In genomic region chr6:48646995-48647394, GRCm38 (mm10) we compare ENCODE assay signal across 8 mouse cellular contexts. TPM values are rescaled to one million over a fixed set of nuclear protein-coding genes. Genes with fewer than 3 reads are reported as not detected.
DNase-seq lines count a peak whose midpoint lies in the region; ATAC-seq and TF ChIP-seq lines count a peak whose summit lies in the region.

Gene Gimap8, plus strand, starts transcription at chr6:48647234.

- H3K9me3 ChIP-seq in intestine, postnatal 0 days (ENCODE audit: control insufficient read depth), result no peaks in the 10 kb centered on the region
- no peaks in the 10 kb centered on the region for H3K9me3 ChIP-seq in forebrain, embryonic 15.5 days
- no peaks in the 10 kb centered on the region for H3K9me3 ChIP-seq in midbrain, embryonic 15.5 days

- no peaks in the 10 kb centered on the region for H3K27me3 ChIP-seq in intestine, postnatal 0 days (replicated peaks; ENCODE audit: control insufficient read depth, insufficient read depth, low read length)
- H3K27me3 ChIP-seq in thymus, adult 2 months (ENCODE audit: control insufficient read depth, insufficient read depth, low read length), result no peaks in the 10 kb centered on the region
- H3K27me3 ChIP-seq in forebrain, embryonic 15.5 days, result no peaks in the 10 kb centered on the region
- H3K27me3 ChIP-seq in midbrain, embryonic 15.5 days (replicated peaks), result no peaks in the 10 kb centered on the region

- no peak for TF ChIP-seq POLR2A in thymus, adult 2 months (IDR thresholded peaks at IDR 0.05; ENCODE audit: control insufficient read depth, extremely low read depth, insufficient read depth, low read length, poor library complexity)

- ATAC-seq in intestine, postnatal 0 days, result no peak
- ATAC-seq in forebrain, embryonic 15.5 days (replicated peaks), result no peak
- ATAC-seq in midbrain, embryonic 15.5 days (replicated peaks), result no peak

- 20% methylated on average over 3 of the region's 3 CpGs for WGBS in intestine, postnatal 0 days
- WGBS in thymus, adult 2 months, result 2% methylated on average over 3 of the region's 3 CpGs
- WGBS in forebrain, embryonic 15.5 days, result 59% methylated on average over 3 of the region's 3 CpGs
- 41% methylated on average over 3 of the region's 3 CpGs for WGBS in midbrain, embryonic 15.5 days

- no peaks in the 10 kb centered on the region for H3K36me3 ChIP-seq in intestine, postnatal 0 days (ENCODE audit: control insufficient read depth, insufficient read depth)
- peaks cover 22% of the 10 kb centered on the region for H3K36me3 ChIP-seq in thymus, adult 2 months (ENCODE audit: control insufficient read depth, insufficient read depth, low read length)
- no peaks in the 10 kb centered on the region for H3K36me3 ChIP-seq in forebrain, embryonic 15.5 days
- no peaks in the 10 kb centered on the region for H3K36me3 ChIP-seq in midbrain, embryonic 15.5 days (replicated peaks)

- peak; percentile 78 for TF ChIP-seq CTCF in intestine, postnatal 0 days (IDR thresholded peaks at IDR 0.05; ENCODE audit: low read depth)
- TF ChIP-seq CTCF in thymus, adult 2 months (IDR thresholded peaks at IDR 0.05; ENCODE audit: borderline replicate concordance, control insufficient read depth, extremely low read depth, insufficient read depth, low read length, poor library complexity), result peak; percentile 64; the same call in 1 of the 2 replicates

- no peaks in the 10 kb centered on the region for H3K4me1 ChIP-seq in intestine, postnatal 0 days (replicated peaks; ENCODE audit: control insufficient read depth, insufficient read depth, low read length)
- H3K4me1 ChIP-seq in thymus, adult 2 months (replicated peaks; ENCODE audit: control insufficient read depth, insufficient read depth, low read length), result peaks cover 20% of the 10 kb centered on the region
- no peaks in the 10 kb centered on the region for H3K4me1 ChIP-seq in forebrain, embryonic 15.5 days
- no peaks in the 10 kb centered on the region for H3K4me1 ChIP-seq in midbrain, embryonic 15.5 days

- peak within 1 kb of the TSS; percentile 3; the same call in 1 of the 2 replicates for H3K4me2 ChIP-seq in intestine, postnatal 0 days (replicated peaks; ENCODE audit: low read depth)
- no peak within 1 kb of the TSS for H3K4me2 ChIP-seq in forebrain, embryonic 15.5 days (replicated peaks)
- no peak within 1 kb of the TSS for H3K4me2 ChIP-seq in midbrain, embryonic 15.5 days

- H3K9ac ChIP-seq in intestine, postnatal 0 days (ENCODE audit: low read depth, low read length), result no peak within 1 kb of the TSS
- H3K9ac ChIP-seq in forebrain, embryonic 15.5 days (replicated peaks), result no peak within 1 kb of the TSS
- no peak within 1 kb of the TSS for H3K9ac ChIP-seq in midbrain, embryonic 15.5 days

- no peak within 1 kb of the TSS for H3K27ac ChIP-seq in intestine, postnatal 0 days (ENCODE audit: low read depth, low read length)
- peak within 1 kb of the TSS; percentile 72 for H3K27ac ChIP-seq in thymus, adult 2 months (ENCODE audit: control insufficient read depth, insufficient read depth, low read length)
- H3K27ac ChIP-seq in forebrain, embryonic 15.5 days (replicated peaks), result no peak within 1 kb of the TSS
- H3K27ac ChIP-seq in midbrain, embryonic 15.5 days, result no peak within 1 kb of the TSS

- peak; percentile 33 for DNase-seq in ovary, postnatal 36 days (ENCODE audit: low spot score)
- DNase-seq in ovary, adult 18-20 months (ENCODE audit: low spot score), result no peak
- DNase-seq in embryo, embryonic 11 days, result peak; percentile 39
- peak; percentile 85 for DNase-seq in lung, postnatal 25 days (ENCODE audit: low spot score)
- peak; percentile 90 for DNase-seq in thymus, adult 2 months

- H3K4me3 ChIP-seq in intestine, postnatal 0 days (ENCODE audit: low read depth, low read length), result no peak within 1 kb of the TSS
- H3K4me3 ChIP-seq in thymus, adult 2 months (ENCODE audit: control insufficient read depth, insufficient read depth, low read length), result peak within 1 kb of the TSS; percentile 50
- H3K4me3 ChIP-seq in forebrain, embryonic 15.5 days, result no peak within 1 kb of the TSS
- no peak within 1 kb of the TSS for H3K4me3 ChIP-seq in midbrain, embryonic 15.5 days

RNA-seq across cellular contexts. Expression of gene Gimap8, which starts in this region (rescaled TPM):
- polyA plus RNA-seq in intestine, postnatal 0 days (2015; fragmentation: Nextera tagmentation; extraction: Ambion mirVana), result 1.1 and 1.2 TPM in 2 replicates
- 26.6 and 29.8 TPM in 2 replicates for polyA plus RNA-seq in thymus, adult 2 months (2012; rRNA removed)
- polyA plus RNA-seq in forebrain, embryonic 15.5 days (2015; fragmentation: Nextera tagmentation; extraction: Ambion mirVana), result 0.33 and 0.42 TPM in 2 replicates
- 0.52 and 0.86 TPM in 2 replicates for polyA plus RNA-seq in midbrain, embryonic 15.5 days (2015; fragmentation: Nextera tagmentation; extraction: Ambion mirVana)

Comparison
In these comparisons a context has a peak if more than half of its experiments do, and no peak if none do; other contexts are left out.
1. RNA of gene Gimap8 (polyA plus RNA-seq): 26.6 to 29.8 TPM in thymus, adult 2 months; 1.1 to 1.2 TPM in intestine, postnatal 0 days, 0.52 to 0.86 TPM in midbrain, embryonic 15.5 days and 0.33 to 0.42 TPM in forebrain, embryonic 15.5 days; every median in the first group is over 10 times any median in the second.